Mouse (Mus musculus) ES-Bruce4 (cell line): ENCODE measurements around the gene Gal3st2. TPM values are rescaled to one million over a fixed set of nuclear protein-coding genes. Genes with fewer than 3 reads are reported as not detected.
"Not testable (repeated sequence)": the region's sequence is repeated elsewhere in the genome, so short reads cannot be mapped to it uniquely, and the experiment has no call there.

Source experiments
- H3K27ac ChIP-seq: 2 replicates; pipeline ENCODE4 v1.5.1; 2012; ENCODE audit warnings: low read length, inconsistent platforms; ENCODE audit not compliant: insufficient read depth
- H3K27me3 ChIP-seq: 2 replicates; pipeline ENCODE4 v1.6.1; 2012; ENCODE audit warnings: mild to moderate bottlenecking, low read length, inconsistent platforms; ENCODE audit not compliant: control insufficient read depth, poor library complexity, insufficient read depth, severe bottlenecking
- H3K36me3 ChIP-seq: 2 replicates; pipeline ENCODE4 v1.6.1; 2012; ENCODE audit warnings: inconsistent platforms, mild to moderate bottlenecking, low read length, moderate library complexity; ENCODE audit not compliant: control insufficient read depth, poor library complexity, insufficient read depth, severe bottlenecking
- H3K4me1 ChIP-seq: one replicate; pipeline ENCODE4 v1.8.1; 2011; ENCODE audit warnings: low read length; ENCODE audit not compliant: control insufficient read depth, insufficient read depth
- H3K4me3 ChIP-seq: 2 replicates; pipeline ENCODE4 v1.5.1; 2011; ENCODE audit warnings: low read depth, mild to moderate bottlenecking, low read length
- H3K9ac ChIP-seq: 2 replicates; pipeline ENCODE4 v1.6.1; 2012; ENCODE audit warnings: low read depth, mild to moderate bottlenecking, inconsistent platforms; ENCODE audit not compliant: poor library complexity, severe bottlenecking
- H3K9me3 ChIP-seq: replicated peaks from 2 replicates; pipeline ENCODE4 v1.6.1; 2012; ENCODE audit warnings: mild to moderate bottlenecking, low read length, inconsistent platforms; ENCODE audit not compliant: control insufficient read depth, poor library complexity, insufficient read depth, severe bottlenecking
- CTCF ChIP-seq: IDR thresholded peaks from one replicate; pipeline ENCODE4 v1.8.1; 2011; ENCODE audit warnings: low read depth, low read length
- EP300 ChIP-seq: IDR thresholded peaks from 2 replicates; pipeline ENCODE4 v1.6.1; 2011; ENCODE audit warnings: low read depth, low read length; ENCODE audit not compliant: insufficient read depth
- POLR2A ChIP-seq: IDR thresholded peaks from one replicate; pipeline ENCODE4 v1.8.1; 2011; ENCODE audit warnings: low read length; ENCODE audit not compliant: insufficient read depth
- polyA plus RNA-seq: library from polyadenylated mRNA; stranded (reverse); fragments of >200 nt; gene quantifications from 2 replicates; pipeline ENCODE4 v1.2.4, GENCODE M21; 2011; ENCODE audit warnings: low read depth; ENCODE audit not compliant: missing spikeins, insufficient read depth, insufficient read length

The Gal3st2 gene
- polyA plus RNA-seq, 1 experiment, result not detected

GRCm38 (mm10) chr1:93835876-93836531 is 25.1 kb upstream of the Gal3st2 start:
- Histone ChIP-seq H3K27me3 (no peaks in the 10 kb centered on the region), H3K4me3 (no peak overlapping the region), H3K27ac (no peak overlapping the region), H3K36me3 (no peaks in the 10 kb centered on the region), H3K9me3 (no peaks in the 10 kb centered on the region), H3K9ac (no peak overlapping the region), H3K4me1 (no peaks in the 10 kb centered on the region)
- TF ChIP-seq EP300, result no peak
- TF ChIP-seq POLR2A, result no peak
- TF ChIP-seq CTCF, result no peak

GRCm38 (mm10) chr1:93836532-93836913 is 24.6 kb upstream of the Gal3st2 start:
- Histone ChIP-seq H3K4me1 (no peaks in the 10 kb centered on the region), H3K9me3 (no peaks in the 10 kb centered on the region), H3K4me3 (no peak overlapping the region), H3K27ac (no peak overlapping the region), H3K9ac (no peak overlapping the region), H3K36me3 (no peaks in the 10 kb centered on the region), H3K27me3 (no peaks in the 10 kb centered on the region)
- TF ChIP-seq POLR2A, result no peak

- TF ChIP-seq EP300 (no peak), POLR2A (no peak), CTCF (no peak)
- Histone ChIP-seq H3K9me3 (no peaks in the 10 kb centered on the region), H3K36me3 (no peaks in the 10 kb centered on the region), H3K27me3 (no peaks in the 10 kb centered on the region), H3K27ac (no peak overlapping the region), H3K4me1 (no peaks in the 10 kb centered on the region), H3K4me3 (no peak overlapping the region), H3K9ac (no peak overlapping the region)
Measured at GRCm38 (mm10) chr1:93837335-93837734, 23.8 kb upstream of the Gal3st2 start.

DNA sequence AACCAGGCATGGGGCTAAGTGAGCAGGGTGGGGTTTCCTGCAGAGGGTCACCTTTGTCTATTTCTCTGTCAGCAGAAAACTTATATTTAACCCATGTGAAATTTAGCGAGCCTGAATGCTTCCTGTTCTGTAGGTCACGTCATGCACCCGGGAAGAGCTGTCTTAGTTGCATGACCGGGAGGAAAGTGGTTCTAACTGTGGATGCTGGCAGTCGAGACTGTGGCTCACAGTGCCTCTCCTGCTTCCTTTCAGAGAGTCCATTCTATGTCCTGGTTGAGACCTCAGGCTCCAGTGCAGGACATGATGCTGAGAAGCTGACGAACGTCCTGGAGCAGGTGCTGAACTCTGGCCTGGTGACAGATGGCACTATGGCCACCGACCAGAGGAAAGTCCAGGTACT is 22.5 kb upstream of the Gal3st2 start:
- H3K4me1 ChIP-seq, result not testable (repeated sequence)

GRCm38 (mm10) chr1:93845766-93846366 is 15.2 kb upstream of the Gal3st2 start:
- H3K27me3 ChIP-seq, H3K27ac ChIP-seq, H3K4me3 ChIP-seq, H3K9me3 ChIP-seq, H3K9ac ChIP-seq, H3K36me3 ChIP-seq, H3K4me1 ChIP-seq: not testable (repeated sequence)

More for the DNA sequence above, 22.5 kb upstream of the Gal3st2 start:
- H3K9ac ChIP-seq, H3K9me3 ChIP-seq, H3K4me3 ChIP-seq, H3K27ac ChIP-seq, H3K27me3 ChIP-seq, H3K36me3 ChIP-seq: not testable (repeated sequence)

DNA sequence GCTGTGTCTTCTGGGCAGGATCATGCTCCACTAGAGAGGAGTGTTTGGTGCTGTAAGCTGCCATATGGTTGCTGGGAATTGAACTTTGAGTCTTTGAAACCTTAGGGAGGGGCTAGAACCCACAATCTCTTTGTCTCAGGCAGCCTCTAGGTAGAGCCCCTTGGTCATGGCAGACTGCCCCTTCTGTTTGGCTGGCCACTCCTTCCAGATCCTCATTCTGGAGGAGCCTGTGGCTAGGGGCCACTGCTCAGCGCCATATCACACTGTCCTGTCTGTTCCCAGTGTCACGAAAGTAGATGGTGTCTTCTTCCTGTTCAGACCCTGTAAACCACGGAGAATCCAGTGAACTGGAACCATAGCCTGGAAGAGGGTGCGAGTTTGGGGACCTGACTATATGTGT is 5.3 kb upstream of the Gal3st2 start:
- H3K27me3 ChIP-seq, H3K27ac ChIP-seq, H3K4me1 ChIP-seq, H3K36me3 ChIP-seq, H3K9ac ChIP-seq, H3K4me3 ChIP-seq, H3K9me3 ChIP-seq: not testable (repeated sequence)

- Histone ChIP-seq H3K27ac (no peak overlapping the region), H3K9me3 (no peaks in the 10 kb centered on the region), H3K9ac (no peak overlapping the region), H3K4me1 (no peaks in the 10 kb centered on the region), H3K36me3 (no peaks in the 10 kb centered on the region), H3K4me3 (no peak overlapping the region), H3K27me3 (no peaks in the 10 kb centered on the region)
- TF ChIP-seq POLR2A (no peak), EP300 (no peak), CTCF (no peak)
Measured at GRCm38 (mm10) chr1:93857370-93857769, 3.7 kb upstream of the Gal3st2 start.
